Mouse (Mus musculus) liver, postnatal 0 days (tissue): ENCODE data around the gene Rcan1.

ENCODE experiments used
- CTCF ChIP-seq: sonication (generic); IDR thresholded peaks from 2 replicates; pipeline ENCODE4 v1.5.1; 2016; ENCODE audit warnings: antibody characterized with exemption, low read depth
- EP300 ChIP-seq: IDR thresholded peaks from 2 replicates; pipeline ENCODE4 v1.6.1; 2016; ENCODE audit warnings: antibody characterized with exemption, low read depth, mild to moderate bottlenecking

GRCm38 (mm10) chr16:92355366-92355765 is 115.3 kb downstream of the Rcan1 start:
- no peak for TF ChIP-seq EP300
- TF ChIP-seq CTCF, result no peak
